Mouse (Mus musculus) ES-E14 (cell line): ENCODE measurements around the gene Esp6.
A peak's percentile ranks its signal among the peaks of the same experiment; 100 is the strongest.

Source experiments
- CHD2 ChIP-seq: IDR thresholded peaks from 2 replicates; pipeline ENCODE4 v1.6.1; 2014; ENCODE audit warnings: mild to moderate bottlenecking, low read depth, low read length, inconsistent platforms
- MAFK ChIP-seq: IDR thresholded peaks from 2 replicates; pipeline ENCODE4 v1.6.1; 2014; ENCODE audit warnings: mild to moderate bottlenecking, low read depth, low read length, inconsistent platforms; ENCODE audit not compliant: insufficient read depth
- ZNF384 ChIP-seq: IDR thresholded peaks from 2 replicates; pipeline ENCODE4 v1.6.1; 2012; ENCODE audit warnings: low read depth, low read length, inconsistent platforms

GRCm38 (mm10) chr17:40519818-40520217 lies 41.5 kb upstream of the Esp6 start, which contains the start of gene Esp8:
- TF ChIP-seq ZNF384, result peak; percentile 27; the same call in 1 of the 2 replicates
- no peak for TF ChIP-seq CHD2
- no peak for TF ChIP-seq MAFK
